Mouse (Mus musculus): Measurements from ENCODE around the gene Cln6. TPM values are rescaled to one million over a fixed set of nuclear protein-coding genes. Genes with fewer than 3 reads are reported as not detected.
"Not testable (repeated sequence)": the region's sequence is repeated elsewhere in the genome, so short reads cannot be mapped to it uniquely, and the experiment has no call there.

Cln6 gene
- total RNA-seq, 2 experiments from 2014 or later = 17.5 to 20.7 TPM

DNA sequence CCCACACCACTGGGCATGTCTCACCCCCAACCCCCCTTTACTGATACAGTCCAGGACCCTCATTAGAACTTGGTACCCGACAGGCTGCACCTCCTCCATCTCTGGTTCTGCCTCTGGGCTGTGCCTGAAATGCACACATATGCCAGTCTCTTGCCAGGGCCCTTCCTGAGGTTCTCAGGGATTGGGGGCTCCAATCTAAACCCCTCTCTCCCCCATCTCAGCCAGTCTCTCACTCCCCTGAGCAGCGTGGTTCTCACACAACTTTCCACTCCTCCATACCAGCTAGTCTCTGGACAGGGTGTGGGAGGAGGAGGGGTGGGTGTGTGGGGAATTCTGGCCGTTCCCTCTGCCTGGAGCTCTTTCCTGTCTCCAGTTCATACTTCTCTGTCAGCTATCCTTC lies 974 bp upstream of the Cln6 start:
- TF ChIP-seq CTCF (IDR thresholded peaks at IDR 0.05) = no peak
- no peak for DNase-seq
- intact Hi-C loops (cut with DNase I) = no loop called here
- Histone ChIP-seq H3K4me3 (no peak overlapping the region; the same call in 1 of the 2 replicates), H3K27ac (peak overlapping the region; percentile 91)

DNA sequence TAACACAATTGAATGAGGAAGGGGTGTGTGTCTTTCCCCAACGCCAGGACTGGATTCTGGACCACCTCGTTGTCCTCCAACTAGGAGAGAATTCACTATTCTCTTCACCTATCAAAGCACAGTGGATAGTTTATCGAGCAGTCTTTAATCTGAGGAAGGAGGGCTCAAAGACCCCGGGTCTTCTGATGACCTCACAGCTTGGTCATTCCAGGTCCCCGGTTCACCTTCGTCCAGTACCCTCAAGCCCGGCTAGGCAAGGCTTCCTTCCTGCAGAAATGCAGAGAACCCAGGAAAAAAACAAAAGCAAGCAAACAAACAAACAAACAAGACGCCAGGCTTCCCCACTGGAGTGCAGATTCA lies 459 bp upstream of the Cln6 start:
- no peak for DNase-seq

DNA sequence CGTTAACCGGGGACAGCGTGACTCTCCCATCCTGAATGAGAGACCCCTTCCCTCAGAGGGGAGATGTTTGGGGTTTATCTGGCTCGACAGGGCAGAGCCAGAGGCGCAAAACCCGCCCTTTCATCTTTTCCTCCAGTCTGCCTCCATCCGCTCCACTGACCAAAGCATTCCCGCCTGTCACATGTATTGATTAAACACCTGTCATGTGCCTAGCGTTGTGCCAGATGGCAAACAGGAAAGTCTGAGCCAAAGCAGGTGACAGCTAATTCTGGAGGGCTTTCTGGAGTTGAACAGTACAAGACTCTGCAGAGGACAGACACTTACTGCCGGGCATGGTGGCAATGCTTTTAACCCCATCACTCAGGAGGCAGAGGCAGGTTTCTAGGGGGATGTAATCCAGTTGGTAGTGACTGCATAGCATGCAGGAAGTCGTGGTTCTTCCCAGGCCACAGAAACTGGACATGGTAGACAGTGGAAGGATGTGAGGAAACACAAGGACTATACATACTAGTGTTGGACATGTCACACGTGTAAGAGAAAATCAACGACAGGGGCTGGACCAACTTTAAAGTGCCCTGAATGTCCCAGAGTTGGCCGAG lies 686 bp downstream of the Cln6 start:
- TF ChIP-seq CTCF (IDR thresholded peaks at IDR 0.05) = no peak
- Histone ChIP-seq H3K4me3 (peak overlapping the region; percentile 95), H3K27ac (peak overlapping the region; percentile 91)
- intact Hi-C loops (cut with DNase I) = no loop called here
- no peak for DNase-seq

More for the DNA sequence above, 459 bp upstream of the Cln6 start:
- Histone ChIP-seq H3K27ac (peak overlapping the region; percentile 91), H3K4me3 (peak overlapping the region; percentile 95)
- intact Hi-C loops (cut with DNase I) = no loop called here
- no peak for TF ChIP-seq CTCF (IDR thresholded peaks at IDR 0.05)

DNA sequence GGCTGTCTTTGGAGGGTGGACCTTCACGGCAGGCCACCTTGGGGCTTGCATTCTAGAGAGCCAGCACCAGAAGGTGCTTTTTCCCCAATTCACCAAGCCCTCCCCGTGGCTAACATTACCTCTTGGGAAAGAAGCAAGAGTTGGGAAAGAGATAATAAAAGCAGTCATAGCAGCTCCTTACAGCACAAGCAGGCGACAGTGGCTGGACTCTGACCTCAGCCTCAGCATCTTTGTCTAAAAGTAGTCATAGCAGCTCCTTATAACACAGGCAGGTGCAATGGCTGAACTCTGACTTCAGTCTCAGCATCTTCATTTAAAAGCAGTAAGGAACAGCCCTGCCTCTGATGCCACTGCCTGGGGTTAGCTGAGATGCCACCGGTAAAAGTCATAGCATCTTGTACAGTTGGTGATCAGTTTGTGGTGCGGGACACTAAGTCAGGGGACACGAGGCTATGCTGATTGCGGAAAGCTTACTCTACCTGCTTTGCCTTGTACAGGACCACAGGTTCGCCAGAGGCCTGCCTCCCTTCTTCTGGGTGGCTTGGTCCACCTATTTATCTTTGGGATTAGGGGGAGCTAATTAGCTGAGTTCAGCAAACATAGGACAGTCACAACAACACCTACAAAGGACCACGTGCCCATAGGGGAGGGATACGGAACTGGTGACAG lies 4.9 kb downstream of the Cln6 start:
- DNase-seq = no peak
- no peak overlapping the region for H3K4me3 ChIP-seq
- H3K27ac ChIP-seq = no peak overlapping the region
- TF ChIP-seq CTCF (IDR thresholded peaks at IDR 0.05) = no peak
- intact Hi-C loops (cut with DNase I) = no loop called here

DNA sequence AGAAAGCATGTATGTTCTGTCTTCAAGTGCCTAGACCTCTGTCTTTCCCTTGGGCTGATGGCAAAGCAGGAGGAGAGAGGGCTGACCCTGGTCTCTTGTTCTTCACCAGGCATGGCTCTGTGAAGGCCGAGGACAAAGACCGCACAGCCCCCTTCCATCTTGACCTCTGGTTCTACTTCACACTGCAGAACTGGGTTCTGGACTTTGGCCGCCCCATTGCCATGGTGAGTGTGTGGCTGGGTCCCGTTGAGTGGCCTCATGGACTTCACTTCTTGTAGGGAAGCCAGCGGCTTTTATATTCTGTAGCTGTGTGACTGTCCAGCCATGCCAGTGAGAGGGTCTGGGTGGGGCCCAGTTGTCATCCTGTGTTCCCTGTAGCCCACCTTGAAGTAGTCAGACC lies 5.9 kb downstream of the Cln6 start:
- H3K27ac ChIP-seq = no peak overlapping the region
- H3K4me3 ChIP-seq = no peak overlapping the region
- TF ChIP-seq CTCF (IDR thresholded peaks at IDR 0.05) = no peak
- intact Hi-C loops (cut with DNase I) = no loop called here
- DNase-seq = no peak

DNA sequence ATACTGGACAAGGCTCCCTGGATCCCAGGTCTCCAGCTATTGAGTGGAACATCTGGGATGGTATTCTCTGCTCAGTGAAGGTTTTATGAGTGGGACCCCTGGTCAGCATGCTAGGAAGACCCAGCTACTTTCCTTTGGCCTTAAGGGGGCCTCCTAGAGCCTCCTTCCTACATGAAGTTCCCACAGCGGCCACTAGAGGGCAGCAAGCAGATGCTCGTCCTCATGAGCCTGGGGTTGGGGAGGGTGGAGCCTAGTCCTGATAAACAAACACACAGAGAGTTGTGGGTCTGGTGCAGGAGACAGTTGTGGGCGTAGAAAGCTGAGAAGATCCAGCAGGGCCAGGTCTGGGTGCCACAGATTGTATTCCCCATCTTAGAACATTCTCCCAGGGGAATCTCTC lies 9.1 kb downstream of the Cln6 start:
- intact Hi-C loops (cut with DNase I) = loop anchor here (2.0 to 5.0 kb wide), 2 partner anchors 125 to 277 kb away; no protein-coding TSS in a partner anchor
- peak overlapping the region; percentile 81 for H3K27ac ChIP-seq
- H3K4me3 ChIP-seq = peak overlapping the region; percentile 62
- peak; percentile 100 for TF ChIP-seq CTCF (IDR thresholded peaks at IDR 0.05)
- peak; percentile 92 for DNase-seq

DNA sequence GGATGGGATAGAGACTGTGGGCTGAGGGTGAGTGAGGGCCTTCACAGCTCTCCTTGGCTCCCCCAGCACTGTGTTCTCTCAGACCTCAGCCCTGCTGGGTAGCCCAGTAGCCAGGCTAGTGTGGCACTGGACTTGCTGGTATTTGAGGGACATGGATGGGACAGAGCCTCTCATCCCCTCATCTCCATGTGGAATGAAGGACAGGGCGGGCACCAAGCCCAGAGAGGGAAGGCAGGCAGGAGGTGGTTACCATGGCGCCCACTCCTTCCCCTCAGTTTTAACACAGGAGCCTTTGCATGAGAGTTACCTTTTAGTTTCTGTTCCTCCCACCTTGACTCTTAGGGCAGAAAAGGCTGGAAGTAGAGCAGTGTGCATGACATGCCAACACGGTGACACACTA lies 10.1 kb downstream of the Cln6 start:
- no peak for TF ChIP-seq CTCF (IDR thresholded peaks at IDR 0.05)
- no peak overlapping the region for H3K27ac ChIP-seq
- H3K4me3 ChIP-seq = no peak overlapping the region
- no peak for DNase-seq
- intact Hi-C loops (cut with DNase I) = loop anchor here (5.0 kb wide), 1 partner anchor 124 kb away; no protein-coding TSS in a partner anchor

DNA sequence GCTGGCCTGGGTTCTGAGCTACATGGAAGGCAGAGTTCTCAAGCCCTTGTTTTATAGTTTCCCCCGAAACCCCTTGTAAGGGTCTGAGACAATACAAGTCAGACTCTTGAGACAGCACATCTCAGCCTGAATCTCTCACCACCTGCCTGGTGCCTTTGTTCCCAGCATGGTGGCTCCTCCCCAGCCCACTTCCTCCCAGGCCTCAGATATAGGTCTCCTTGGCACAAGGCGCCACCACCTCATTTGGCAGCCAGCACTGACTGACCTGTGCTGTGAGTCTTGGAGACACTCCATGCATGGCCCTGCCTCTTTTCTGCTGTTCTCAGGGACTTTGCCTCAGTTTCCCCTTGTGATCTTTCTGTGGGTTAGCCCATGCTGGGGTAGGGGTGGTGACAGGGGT lies 13.0 kb downstream of the Cln6 start:
- TF ChIP-seq CTCF (IDR thresholded peaks at IDR 0.05) = no peak
- H3K4me3 ChIP-seq = no peak overlapping the region
- intact Hi-C loops (cut with DNase I) = no loop called here
- H3K27ac ChIP-seq = no peak overlapping the region
- DNase-seq = no peak

DNA sequence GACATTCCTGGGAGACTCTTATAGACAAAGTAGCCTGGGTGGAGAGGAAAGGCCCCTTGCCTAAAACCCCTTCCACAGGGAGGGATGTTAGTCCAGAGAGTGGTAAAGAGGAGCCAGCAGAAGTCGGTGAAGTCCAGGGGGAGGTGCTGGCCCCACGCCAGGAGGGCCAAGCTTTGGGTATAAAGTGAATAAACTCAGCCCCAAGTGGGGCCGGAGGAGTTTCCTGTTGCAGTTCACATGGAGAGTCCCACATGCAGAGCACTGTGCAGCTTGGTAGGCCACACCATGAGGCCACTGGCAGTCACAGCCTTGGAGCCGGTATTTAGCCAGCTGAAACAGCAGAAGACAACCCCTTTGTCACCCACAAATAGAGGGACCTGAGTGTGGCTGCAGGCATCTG lies 15.9 kb downstream of the Cln6 start:
- intact Hi-C loops (cut with DNase I) = no loop called here
- no peak for TF ChIP-seq CTCF (IDR thresholded peaks at IDR 0.05)
- no peak for DNase-seq
- H3K27ac ChIP-seq = no peak overlapping the region
- no peak overlapping the region for H3K4me3 ChIP-seq

DNA sequence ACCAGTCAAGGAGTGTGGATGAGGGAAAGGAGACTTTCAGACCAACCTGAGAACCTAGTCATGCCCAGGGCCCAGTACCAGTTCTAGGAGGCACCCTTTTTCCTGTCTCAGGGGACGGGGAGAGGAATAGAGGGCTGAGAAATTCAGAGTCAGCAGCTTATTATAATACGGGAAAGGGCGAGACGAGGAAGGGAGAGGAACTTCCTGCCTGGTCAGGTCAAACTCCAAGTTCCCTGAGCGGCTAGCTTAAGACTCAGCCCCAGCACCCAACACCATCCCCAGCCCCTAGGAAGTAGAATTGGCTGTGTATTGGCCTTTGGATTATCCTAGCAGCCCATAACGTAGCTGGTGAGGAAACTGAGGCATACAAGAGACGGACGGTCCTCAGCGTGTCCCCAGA lies 18.6 kb downstream of the Cln6 start:
- DNase-seq = no peak
- Histone ChIP-seq H3K27ac (peak overlapping the region; percentile 75), H3K4me3 (peak overlapping the region; percentile 65)
- intact Hi-C loops (cut with DNase I) = no loop called here
- no peak for TF ChIP-seq CTCF (IDR thresholded peaks at IDR 0.05)

DNA sequence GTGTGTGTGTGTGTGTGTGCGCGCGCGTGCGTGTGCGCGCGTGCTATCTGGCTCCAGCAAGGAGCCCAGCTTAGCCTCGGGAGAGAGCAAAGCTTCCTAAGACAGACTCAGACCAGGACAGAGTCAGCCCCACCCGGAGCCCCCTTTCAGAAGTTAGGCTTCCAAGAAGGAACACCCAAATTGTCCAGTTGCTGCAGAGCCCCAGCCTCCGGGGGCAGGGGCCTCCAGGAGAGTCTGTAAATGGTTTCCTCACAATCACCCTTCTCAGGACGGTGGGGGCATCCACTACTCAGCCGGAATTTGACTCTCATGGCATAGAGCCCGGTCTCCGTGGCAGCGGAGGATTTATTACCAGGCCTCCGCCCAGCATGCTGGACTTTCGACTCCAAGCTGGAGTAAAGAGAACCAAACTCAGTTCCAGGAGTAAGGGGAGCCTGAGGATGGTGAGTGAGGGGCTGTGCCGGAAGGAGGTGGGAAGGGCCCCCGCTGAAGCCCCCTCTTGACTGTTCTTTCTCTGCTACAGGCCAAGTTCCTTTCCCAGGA lies 19.2 kb downstream of the Cln6 start, which contains the start of gene Calml4:
Gene Calml4, plus strand, starts transcription at position 362 of the 543 bp plus-strand sequence.
- intact Hi-C loops (cut with DNase I) = no loop called here
- no peak for TF ChIP-seq CTCF (IDR thresholded peaks at IDR 0.05)
- DNase-seq = peak; percentile 93
- Histone ChIP-seq H3K27ac (peak within 1 kb of the TSS; percentile 75), H3K4me3 (peak within 1 kb of the TSS; percentile 65)

DNA sequence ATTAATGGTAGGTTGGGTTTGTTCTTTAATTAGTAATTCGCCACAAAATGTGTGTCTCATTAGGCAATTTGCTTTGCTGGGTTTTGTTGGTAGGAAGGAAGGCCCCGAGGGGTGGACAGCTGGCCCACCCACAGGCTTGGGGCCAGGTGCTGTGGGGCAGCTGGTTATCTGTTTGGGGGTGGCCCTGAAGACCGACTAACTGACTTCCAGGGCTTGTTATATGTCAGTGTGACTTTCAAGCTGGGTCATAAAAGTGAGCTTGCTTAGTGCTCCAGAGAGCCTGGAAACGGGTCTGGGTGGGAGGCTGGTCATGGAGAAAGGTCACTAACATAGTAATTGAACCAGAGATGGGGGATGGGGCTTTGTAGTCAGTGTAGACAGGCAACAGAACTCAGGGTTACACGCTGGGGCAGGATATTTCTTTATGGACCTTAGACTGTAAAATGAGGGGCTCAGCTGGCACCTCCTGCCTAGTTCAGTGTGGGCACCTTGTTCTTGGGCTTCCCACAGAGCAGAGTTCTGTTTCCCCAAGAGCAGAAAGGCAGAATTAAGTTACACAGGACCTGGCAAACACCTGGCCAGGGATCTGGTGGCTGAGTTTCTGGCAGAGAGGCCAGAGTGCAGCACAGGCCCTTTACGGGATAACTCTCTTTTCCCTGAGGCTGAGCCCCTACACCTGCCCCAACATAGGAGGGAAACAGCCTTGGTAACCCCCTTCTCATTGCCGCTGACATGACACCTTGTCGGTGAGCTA lies 19.9 kb downstream of the Cln6 start:
- peak; percentile 43 for DNase-seq
- Histone ChIP-seq H3K27ac (peak overlapping the region; percentile 75), H3K4me3 (peak overlapping the region; percentile 65)
- no peak for TF ChIP-seq CTCF (IDR thresholded peaks at IDR 0.05)
- intact Hi-C loops (cut with DNase I) = no loop called here

DNA sequence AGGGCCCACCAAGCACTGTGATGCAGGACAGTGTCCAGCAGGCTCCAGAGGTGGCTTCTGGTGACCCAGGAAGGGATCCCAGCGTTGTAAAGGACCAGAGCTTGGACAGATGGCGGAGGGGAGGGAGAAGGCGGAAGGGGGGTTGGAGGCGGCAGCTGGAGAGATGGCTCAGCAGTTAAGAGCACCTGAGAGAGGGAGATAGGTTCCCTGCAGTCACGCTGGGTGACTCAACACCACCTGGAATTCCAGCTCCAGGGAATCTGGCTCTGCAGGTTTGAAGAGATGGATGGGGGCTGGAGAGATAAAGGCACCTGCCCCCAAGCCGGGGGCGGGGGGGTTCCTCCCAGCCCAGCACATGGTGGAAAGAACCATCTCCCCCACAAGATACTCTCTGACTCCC lies 21.5 kb downstream of the Cln6 start:
- H3K27ac ChIP-seq; intact Hi-C loops (cut with DNase I); DNase-seq; H3K4me3 ChIP-seq: not testable (repeated sequence)
